Mouse (Mus musculus) granulocyte monocyte progenitor cell, adult 5-6 weeks (primary cell): ENCODE data around the gene Gm3776. TPM values are rescaled to one million over a fixed set of nuclear protein-coding genes. Genes with fewer than 3 reads are reported as not detected.
"Not testable (repeated sequence)": the region's sequence is repeated elsewhere in the genome, so short reads cannot be mapped to it uniquely, and the experiment has no call there.

Experiments used
- ATAC-seq: replicated peaks from 2 replicates; pipeline ENCODE4 v1.8.0; 2016; ENCODE audit warnings: mild to moderate bottlenecking, moderate TSS enrichment, inconsistent platforms; ENCODE audit not compliant: poor library complexity, severe bottlenecking
- total RNA-seq, 2 experiments: library from RNA; stranded (forward) in 1 of 2; stranded (reverse) in 1 of 2; fragments of 200-712, 200-1000 nt in 1 of 2; fragments of >200 nt in 1 of 2; fragmentation: Nextera tagmentation in 1 of 2; gene quantifications; 2 replicates each; pipeline ENCODE4 v1.2.3; 2014 to 2017

Gene Gm3776
- total RNA-seq (2014; fragmentation: Nextera tagmentation) (not detected in 2 replicates), total RNA-seq (2017) (not detected in 2 replicates)

DNA sequence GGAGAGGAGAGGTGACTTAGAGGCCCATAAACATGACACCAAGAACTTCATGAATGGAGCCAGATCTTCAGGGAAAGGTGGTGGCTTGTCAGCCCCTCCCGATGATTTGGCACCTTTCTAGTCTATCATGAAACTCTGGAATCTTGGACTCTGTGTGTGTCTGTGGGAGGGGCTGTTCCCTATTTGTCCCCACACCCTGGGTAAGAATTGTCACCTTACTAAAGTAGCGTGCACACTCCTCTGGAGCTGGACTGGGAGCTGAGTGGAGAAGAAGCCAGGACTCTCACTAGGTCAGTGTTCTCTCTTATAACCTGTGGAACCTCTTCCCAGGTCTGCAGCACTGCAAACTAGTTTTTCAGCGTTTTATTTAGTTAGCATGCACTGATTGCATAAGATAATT, at the start of gene Gm3776:
Gene Gm3776, plus strand, starts transcription at position 216 of the 400 bp plus-strand sequence.
- ATAC-seq: not testable (repeated sequence)

DNA sequence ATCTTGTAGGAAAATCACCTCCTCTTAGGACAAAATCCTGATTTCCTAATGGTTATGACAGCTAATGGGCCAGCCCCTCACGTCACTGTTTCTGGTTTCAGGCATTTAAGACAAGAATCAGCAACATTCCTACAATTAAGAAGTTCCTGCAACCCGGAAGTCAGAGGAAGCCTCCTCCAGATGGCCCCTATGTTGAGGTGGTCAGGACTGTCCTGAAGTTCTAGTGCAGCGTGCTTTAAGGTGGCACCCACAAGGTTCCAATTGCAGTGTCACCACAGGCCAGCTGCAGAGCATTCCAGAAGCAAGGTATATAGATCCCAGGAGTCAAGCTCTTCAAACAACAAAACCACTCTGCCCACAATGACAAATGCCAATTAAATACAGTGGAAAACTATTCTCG, 48.0 kb upstream of the Gm3776 start:
- no peak for ATAC-seq

DNA sequence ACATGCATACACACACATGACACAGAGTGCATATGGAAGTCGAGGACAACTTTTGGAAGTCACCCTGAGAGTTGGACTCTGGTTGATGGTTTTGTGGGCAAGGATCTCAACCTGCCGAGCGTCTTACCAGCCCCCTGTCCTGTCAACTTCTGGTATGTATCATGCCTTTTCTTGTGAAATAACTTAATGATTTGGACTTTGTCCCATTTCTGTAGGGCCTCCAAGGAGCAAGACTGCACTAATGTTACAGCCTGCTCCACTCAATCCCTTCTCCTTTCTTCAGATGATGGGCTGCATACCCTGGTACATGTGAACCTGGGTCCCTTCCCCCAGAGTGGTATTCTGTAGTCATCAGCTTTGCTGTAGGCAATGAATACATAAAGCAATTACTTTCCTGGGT, 46.9 kb upstream of the Gm3776 start:
- no peak for ATAC-seq

GRCm38 (mm10) chr9:78210821-78211220, 46.1 kb upstream of the Gm3776 start:
- no peak for ATAC-seq

DNA sequence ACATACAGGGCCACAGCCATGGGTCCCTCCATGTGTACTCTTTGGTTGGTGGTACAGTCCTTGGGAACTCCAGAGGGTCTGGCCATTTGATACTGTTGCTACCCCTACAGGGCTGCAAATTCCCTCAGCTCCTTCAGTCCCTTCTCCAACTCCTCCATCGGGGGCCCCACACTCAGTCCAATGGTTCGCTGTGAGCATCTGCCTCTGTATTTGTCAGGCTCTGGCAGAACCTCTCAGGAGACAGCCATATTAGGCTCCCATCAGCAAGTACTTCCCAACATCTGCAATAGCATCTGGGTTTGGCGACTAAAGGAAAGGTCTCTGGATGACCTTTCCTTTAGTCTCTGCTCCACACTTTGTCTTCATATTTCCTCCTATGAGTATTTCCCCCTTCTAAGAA, 45.4 kb upstream of the Gm3776 start:
- no peak for ATAC-seq

DNA sequence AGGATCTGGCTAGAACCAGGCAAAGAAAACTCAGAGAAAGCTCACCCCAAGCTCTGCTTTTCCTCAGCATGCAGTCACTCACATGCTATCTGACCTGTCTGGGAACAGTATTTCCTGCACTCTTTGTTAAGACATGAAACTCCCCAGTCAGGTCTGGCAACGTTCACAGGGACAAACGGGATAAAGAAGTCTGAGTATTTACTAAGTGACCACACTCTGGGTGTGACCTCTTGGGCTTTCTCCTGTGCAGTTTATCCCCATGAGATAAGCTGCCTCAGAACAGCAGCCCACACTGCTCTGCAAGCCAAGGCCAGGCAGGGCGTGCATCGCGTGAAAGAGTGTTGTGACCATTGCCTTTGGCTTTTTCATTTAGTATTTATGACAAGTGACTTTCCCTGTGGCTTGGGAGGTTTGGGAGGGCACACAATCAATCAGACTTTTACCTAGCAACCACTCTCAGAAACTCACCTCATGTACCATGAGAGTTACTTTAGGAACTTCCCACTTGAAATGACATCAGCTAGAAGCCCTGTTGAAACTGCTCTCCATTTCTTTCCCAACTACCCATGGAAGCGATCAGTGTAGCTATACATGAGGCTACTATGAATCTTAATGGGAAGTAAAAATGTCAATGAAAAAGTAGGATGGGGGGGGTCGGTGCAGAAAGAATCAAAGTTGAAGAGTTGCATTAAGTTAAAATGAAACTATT, 44.4 kb upstream of the Gm3776 start:
- ATAC-seq: no peak

- ATAC-seq: no peak
Observed at GRCm38 (mm10) chr9:78217074-78217473, 39.9 kb upstream of the Gm3776 start.

- no peak for ATAC-seq
Observed at GRCm38 (mm10) chr9:78222616-78223015, 34.3 kb upstream of the Gm3776 start.

GRCm38 (mm10) chr9:78223221-78223902, 33.6 kb upstream of the Gm3776 start:
- ATAC-seq: no peak

DNA sequence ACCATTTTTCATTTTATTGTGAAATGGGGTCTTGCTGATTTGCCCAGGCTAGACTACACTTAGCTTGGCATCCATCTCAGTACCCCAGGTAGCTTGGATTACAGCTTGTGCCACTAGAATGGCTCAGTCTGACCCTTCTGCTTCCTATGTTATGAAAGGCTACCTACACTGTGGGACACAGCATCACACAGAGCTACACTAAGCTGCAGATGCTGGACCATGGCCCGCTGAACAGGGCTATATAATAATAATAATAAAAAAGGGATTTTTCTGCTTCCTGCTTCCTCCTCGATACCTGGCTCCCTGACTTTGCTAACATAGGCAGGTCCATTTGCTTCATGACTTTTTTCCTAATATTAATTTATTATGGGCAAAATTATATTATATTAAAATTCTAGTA, 32.5 kb upstream of the Gm3776 start:
- no peak for ATAC-seq

DNA sequence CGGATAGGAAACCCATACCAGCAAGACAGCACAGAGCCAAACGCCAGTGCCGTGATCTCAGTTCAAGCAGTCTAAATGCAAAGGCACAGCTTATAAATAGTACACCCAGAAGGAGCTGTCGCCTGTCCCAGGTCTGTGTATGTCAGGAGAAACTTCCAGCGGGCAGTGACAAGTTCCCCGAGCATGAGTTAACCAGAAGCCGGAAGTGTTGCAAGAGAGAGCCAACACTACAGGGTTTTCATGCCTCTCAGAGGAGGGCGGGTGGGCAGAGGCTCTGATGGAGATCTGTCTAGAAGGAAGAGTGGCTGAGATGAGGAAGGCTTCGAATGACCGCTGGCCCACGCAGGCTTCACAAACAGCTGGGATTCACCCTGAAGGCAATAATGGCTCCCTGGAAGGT, 31.6 kb upstream of the Gm3776 start:
- ATAC-seq: peak; percentile 87

DNA sequence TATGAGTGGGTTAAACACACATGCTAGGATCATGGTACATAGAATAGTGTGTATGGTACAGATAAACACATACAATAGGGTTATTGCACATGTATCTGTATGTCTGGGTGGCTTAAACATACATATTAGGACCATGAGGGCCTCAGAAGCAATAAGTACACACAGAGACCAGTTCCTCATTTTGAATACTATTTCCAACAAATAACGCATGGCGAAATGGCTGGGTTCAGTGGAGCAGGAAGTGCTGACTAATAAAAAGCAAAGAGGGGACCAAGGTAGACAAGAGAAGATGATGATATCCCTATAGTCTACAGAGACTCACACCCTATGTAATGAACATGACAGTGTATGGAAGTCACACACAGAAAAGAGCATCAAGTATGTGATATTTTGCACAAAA, 28.8 kb upstream of the Gm3776 start:
- ATAC-seq: peak; percentile 75

DNA sequence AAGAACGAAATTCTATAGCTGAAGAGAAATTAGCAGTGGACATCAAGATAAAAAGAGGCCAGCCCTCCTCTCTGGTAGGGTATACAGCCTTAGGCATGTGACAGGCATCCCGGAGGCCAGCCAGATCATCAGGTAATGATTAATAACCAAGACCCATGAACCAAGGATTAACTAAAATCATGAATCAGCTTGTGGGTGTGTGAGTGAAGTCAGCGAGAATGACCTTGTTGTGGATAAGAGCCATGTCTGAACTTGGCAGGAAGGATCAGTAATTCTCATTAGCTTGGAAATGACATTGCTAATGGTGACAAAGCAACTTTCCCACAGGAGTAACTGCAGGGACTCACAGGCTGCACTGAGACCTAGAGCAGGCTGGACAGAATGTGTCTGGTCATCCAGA, 27.3 kb upstream of the Gm3776 start:
- not testable (repeated sequence) for ATAC-seq

DNA sequence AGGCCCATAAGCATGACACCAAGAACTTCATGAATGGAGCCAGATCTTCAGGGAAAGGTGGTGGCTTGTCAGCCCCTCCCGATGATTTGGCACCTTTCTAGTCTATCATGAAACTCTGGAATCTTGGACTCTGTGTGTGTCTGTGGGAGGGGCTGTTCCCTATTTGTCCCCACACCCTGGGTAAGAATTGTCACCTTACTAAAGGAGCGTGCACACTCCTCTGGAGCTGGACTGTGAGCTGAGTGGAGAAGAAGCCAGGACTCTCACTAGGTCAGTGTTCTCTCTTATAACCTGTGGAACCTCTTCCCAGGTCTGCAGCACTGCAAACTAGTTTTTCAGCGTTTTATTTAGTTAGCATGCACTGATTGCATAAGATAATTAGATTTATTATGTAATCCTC, 26.5 kb upstream of the Gm3776 start, which contains the start of gene Gsta1:
Gene Gsta1, plus strand, starts transcription at position 196 of the 400 bp plus-strand sequence.
- not testable (repeated sequence) for ATAC-seq

DNA sequence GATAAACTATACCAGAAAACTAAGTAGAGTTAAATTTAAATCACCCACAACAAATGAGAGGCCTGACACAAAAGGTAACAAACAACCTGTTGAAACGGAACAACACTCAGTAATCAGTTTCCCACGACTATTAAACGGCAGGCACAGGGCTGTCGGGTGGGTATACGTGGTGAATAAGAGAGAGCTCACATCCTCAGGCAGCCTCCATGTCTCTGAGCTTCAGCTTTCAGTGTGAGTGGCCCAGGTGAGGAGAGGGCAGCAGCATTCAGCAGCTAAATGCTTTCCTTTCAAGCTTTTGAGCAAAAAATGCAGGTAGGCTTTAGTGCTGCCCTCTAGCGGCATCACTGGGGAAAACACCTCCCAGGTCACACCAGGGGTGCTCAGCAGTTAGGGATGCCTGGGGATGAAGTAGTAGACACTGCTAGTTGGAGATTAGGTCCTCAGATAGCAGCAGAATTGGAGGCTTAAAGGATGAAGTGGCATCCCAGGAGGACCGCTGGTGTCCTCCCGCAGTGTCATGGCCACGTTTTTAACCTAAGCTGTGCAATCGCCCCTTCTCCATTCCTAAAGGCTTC, 23.7 kb upstream of the Gm3776 start:
- ATAC-seq: peak; percentile 73

DNA sequence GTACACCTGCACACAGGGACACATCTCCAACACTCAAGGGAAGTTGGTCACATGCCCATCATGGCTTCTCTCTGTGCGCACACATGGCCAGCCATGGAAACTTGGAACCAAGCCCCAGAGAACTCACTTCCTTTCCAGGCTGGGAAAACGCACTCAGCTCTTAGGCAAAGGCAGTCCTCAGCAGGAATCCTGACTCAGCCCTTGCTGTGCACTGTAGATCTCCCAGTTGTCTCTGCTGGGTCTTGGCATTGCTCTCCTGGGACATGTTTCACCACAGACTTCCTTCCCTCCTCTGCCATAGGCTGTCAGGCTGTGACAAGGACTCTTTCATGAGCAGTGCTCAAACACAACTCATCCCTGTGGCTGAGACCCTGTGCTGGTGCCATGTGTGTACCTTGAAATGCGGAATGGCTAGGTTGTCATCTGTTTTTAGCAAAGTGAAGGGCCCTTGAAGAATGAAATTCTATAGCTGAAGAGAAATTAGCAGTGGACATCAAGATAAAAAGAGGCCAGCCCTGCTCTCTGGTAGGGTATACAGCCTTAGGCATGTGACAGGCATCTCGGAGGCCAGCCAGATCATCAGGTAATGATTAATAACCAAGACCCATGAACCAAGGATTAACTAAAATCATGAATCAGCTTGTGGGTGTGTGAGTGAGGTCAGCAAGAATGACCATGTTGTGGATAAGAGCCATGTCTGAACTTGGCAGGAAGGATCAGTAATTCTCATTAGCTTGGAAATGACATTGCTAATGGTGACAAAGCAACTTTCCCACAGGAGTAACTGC, 1.1 kb upstream of the Gm3776 start:
- ATAC-seq: not testable (repeated sequence)

DNA sequence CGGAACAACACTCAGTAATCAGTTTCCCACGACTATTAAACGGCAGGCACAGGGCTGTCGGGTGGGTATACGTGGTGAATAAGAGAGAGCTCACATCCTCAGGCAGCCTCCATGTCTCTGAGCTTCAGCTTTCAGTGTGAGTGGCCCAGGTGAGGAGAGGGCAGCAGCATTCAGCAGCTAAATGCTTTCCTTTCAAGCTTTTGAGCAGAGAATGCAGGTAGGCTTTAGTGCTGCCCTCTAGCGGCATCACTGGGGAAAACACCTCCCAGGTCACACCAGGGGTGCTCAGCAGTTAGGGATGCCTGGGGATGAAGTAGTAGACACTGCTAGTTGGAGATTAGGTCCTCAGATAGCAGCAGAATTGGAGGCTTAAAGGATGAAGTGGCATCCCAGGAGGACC, 2.8 kb downstream of the Gm3776 start:
- peak; percentile 93 for ATAC-seq

DNA sequence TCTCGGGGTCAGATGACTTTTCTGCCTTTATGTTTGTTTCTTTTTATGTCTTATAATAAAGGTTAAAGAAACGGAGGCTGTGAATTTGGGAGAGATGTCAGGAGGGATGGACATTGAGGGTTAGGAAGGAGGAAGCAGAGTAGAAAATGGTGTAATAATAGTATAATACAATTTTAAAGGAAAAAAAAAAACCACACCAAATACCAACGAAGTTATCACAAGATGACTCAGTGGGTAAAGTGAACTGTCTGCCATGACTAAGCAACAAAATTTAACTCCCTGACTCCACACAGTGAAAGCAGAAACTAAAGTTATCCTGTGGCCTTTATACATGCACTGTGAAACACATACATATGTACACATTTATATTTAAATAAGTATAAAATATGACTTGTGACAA, 14.0 kb downstream of the Gm3776 start:
- not testable (repeated sequence) for ATAC-seq

- not testable (repeated sequence) for ATAC-seq
Observed at GRCm38 (mm10) chr9:78282002-78282711, 25.2 kb downstream of the Gm3776 start.

- ATAC-seq: not testable (repeated sequence)
Observed at GRCm38 (mm10) chr9:78289063-78289462, 32.1 kb downstream of the Gm3776 start.
